Mouse (Mus musculus) heart, embryonic 14.5 days (tissue): Measurements from ENCODE around the gene Ephb2. TPM values are rescaled to one million over a fixed set of nuclear protein-coding genes. Genes with fewer than 3 reads are reported as not detected.

Experiments used
- ATAC-seq: fragments of 200-750 bp; cut with Nextera tagmentation; 2 replicates; pipeline ENCODE4 v1.8.0; 2017; ENCODE audit warnings: low read depth, moderate TSS enrichment; ENCODE audit not compliant: insufficient number of reproducible peaks, insufficient read depth, low FRiP score
- H3K27ac ChIP-seq, 2 experiments: fragments of 200-500 bp in 1 of 2; fragments of 300-500 bp in 1 of 2; sonication (generic) in 1 of 2; replicated peaks in 1 of 2; 2 replicates each; pipeline ENCODE4 v1.5.1; 2012 to 2014; ENCODE audit warnings: low read depth in 2 of 2, low read length in 2 of 2, control low read depth in 1 of 2, mild to moderate bottlenecking in 1 of 2, mixed read lengths in 1 of 2; ENCODE audit not compliant: control insufficient read depth in 1 of 2, insufficient read depth in 1 of 2
- H3K27me3 ChIP-seq: fragments of 300-500 bp; sonication (generic); 2 replicates; pipeline ENCODE4 v1.6.1; 2014; ENCODE audit warnings: mild to moderate bottlenecking, low read length, control low read depth; ENCODE audit not compliant: control insufficient read depth, insufficient read depth
- H3K36me3 ChIP-seq: fragments of 300-500 bp; sonication (generic); 2 replicates; pipeline ENCODE4 v1.6.1; 2014; ENCODE audit warnings: mild to moderate bottlenecking, control low read depth, low read length, mixed read lengths; ENCODE audit not compliant: control insufficient read depth, insufficient read depth
- H3K4me1 ChIP-seq, 2 experiments: fragments of 200-500 bp in 1 of 2; fragments of 300-500 bp in 1 of 2; sonication (generic) in 1 of 2; 2 replicates each; pipeline ENCODE4 v1.6.1; 2012 to 2014; ENCODE audit warnings: low read length in 2 of 2, control low read depth in 1 of 2, mixed read lengths in 1 of 2; ENCODE audit not compliant: control insufficient read depth in 2 of 2, insufficient read depth in 2 of 2
- H3K4me2 ChIP-seq: fragments of 300-500 bp; sonication (generic); 2 replicates; pipeline ENCODE4 v1.6.1; 2014; ENCODE audit warnings: mild to moderate bottlenecking, low read length
- H3K4me3 ChIP-seq, 2 experiments: fragments of 200-500 bp in 1 of 2; fragments of 300-500 bp in 1 of 2; sonication (generic) in 1 of 2; 2 replicates each; pipeline ENCODE4 v1.5.1; 2012 to 2014; ENCODE audit warnings: low read length in 2 of 2, mild to moderate bottlenecking in 2 of 2, control low read depth in 1 of 2, low read depth in 1 of 2, moderate library complexity in 1 of 2; ENCODE audit not compliant: control insufficient read depth in 1 of 2, insufficient read depth in 1 of 2
- H3K9ac ChIP-seq: fragments of 300-500 bp; sonication (generic); 2 replicates; pipeline ENCODE4 v1.6.1; 2014; ENCODE audit warnings: mild to moderate bottlenecking, low read length
- H3K9me3 ChIP-seq: fragments of 300-500 bp; sonication (generic); 2 replicates; pipeline ENCODE4 v1.6.1; 2016; ENCODE audit warnings: low read length, control low read depth; ENCODE audit not compliant: control insufficient read depth
- WGBS: fragments of 180-500 bp; shearing (Covaris S2); extraction: QIAGEN DNeasy Blood & Tissue Kit; methylation state at CpG from one replicate; pipeline ENCODE4 v1.1.7; 2014; 5-methylcytosine and 5-hydroxymethylcytosine counted together
- polyA plus RNA-seq: library from polyadenylated mRNA; unstranded; fragments of >200 nt; fragmentation: Nextera tagmentation; extraction: Ambion mirVana; gene quantifications from 2 replicates; pipeline ENCODE4 v1.2.1, GENCODE M21; 2014

The Ephb2 gene
- polyA plus RNA-seq, 1 experiment from 2014 or later, result 1.6 TPM

- no peak for ATAC-seq
- Histone ChIP-seq H3K27ac (no peak overlapping the region), H3K4me1 (peaks cover 12 to 24% of the 10 kb centered on the region in 2 experiments)
Observed at GRCm38 (mm10) chr4:136828664-136829569, 6.9 kb downstream of the Ephb2 start.

GRCm38 (mm10) chr4:136824935-136825552 is 10.7 kb downstream of the Ephb2 start:
- no peaks in the 10 kb centered on the region for H3K36me3 ChIP-seq
- no peak for ATAC-seq
- 27% methylated on average over 18 of the region's 18 CpGs for WGBS
- peak overlapping the region; percentile 27; the same call in 1 of the 2 replicates for H3K4me2 ChIP-seq
- H3K4me1 ChIP-seq, result peaks cover 11 to 21% of the 10 kb centered on the region in 2 experiments
- H3K4me3 ChIP-seq, result no peak overlapping the region
- no peak overlapping the region for H3K27ac ChIP-seq
- peaks cover 38% of the 10 kb centered on the region for H3K27me3 ChIP-seq
- no peaks in the 10 kb centered on the region for H3K9me3 ChIP-seq
- H3K9ac ChIP-seq, result peak overlapping the region; percentile 16; the same call in 1 of the 2 replicates

More at GRCm38 (mm10) chr4:136828664-136829569, 6.9 kb downstream of the Ephb2 start:
- no peaks in the 10 kb centered on the region for H3K36me3 ChIP-seq
- H3K9ac ChIP-seq, result no peak overlapping the region
- no peak overlapping the region for H3K4me3 ChIP-seq
- H3K27me3 ChIP-seq, result peaks cover 68% of the 10 kb centered on the region
- WGBS, result 27% methylated on average over 11 of the region's 11 CpGs
- H3K4me2 ChIP-seq, result no peak overlapping the region
- H3K9me3 ChIP-seq, result no peaks in the 10 kb centered on the region

GRCm38 (mm10) chr4:136820069-136820522 is 15.7 kb downstream of the Ephb2 start:
- peaks cover 9% of the 10 kb centered on the region for H3K27me3 ChIP-seq
- no peak overlapping the region for H3K27ac ChIP-seq
- ATAC-seq, result no peak
- no peaks in the 10 kb centered on the region for H3K9me3 ChIP-seq
- no peak overlapping the region for H3K4me3 ChIP-seq
- H3K36me3 ChIP-seq, result no peaks in the 10 kb centered on the region
- H3K9ac ChIP-seq, result no peak overlapping the region
- WGBS, result 32% methylated on average over 10 of the region's 10 CpGs
- no peak overlapping the region for H3K4me2 ChIP-seq
- H3K4me1 ChIP-seq, result peaks cover 0 to 6% of the 10 kb centered on the region in 2 experiments; a peak in 1 of 4 replicates

GRCm38 (mm10) chr4:136816701-136817100 is 19.1 kb downstream of the Ephb2 start:
- no peak for ATAC-seq

GRCm38 (mm10) chr4:136815364-136815763 is 20.4 kb downstream of the Ephb2 start:
- 61% methylated on average over 5 of the region's 5 CpGs for WGBS
- H3K9ac ChIP-seq, result no peak overlapping the region
- H3K4me3 ChIP-seq, result no peak overlapping the region
- ATAC-seq, result no peak
- no peak overlapping the region for H3K27ac ChIP-seq
- peaks cover 0 to 4% of the 10 kb centered on the region in 2 experiments; a peak in 1 of 4 replicates for H3K4me1 ChIP-seq
- H3K27me3 ChIP-seq, result no peaks in the 10 kb centered on the region
- no peaks in the 10 kb centered on the region for H3K36me3 ChIP-seq
- no peak overlapping the region for H3K4me2 ChIP-seq
- H3K9me3 ChIP-seq, result no peaks in the 10 kb centered on the region

More at GRCm38 (mm10) chr4:136816701-136817100, 19.1 kb downstream of the Ephb2 start:
- H3K4me2 ChIP-seq, result no peak overlapping the region
- H3K27me3 ChIP-seq, result no peaks in the 10 kb centered on the region
- H3K9ac ChIP-seq, result no peak overlapping the region
- no peaks in the 10 kb centered on the region; a peak in 1 of 4 replicates for H3K4me1 ChIP-seq
- H3K36me3 ChIP-seq, result no peaks in the 10 kb centered on the region
- no peaks in the 10 kb centered on the region for H3K9me3 ChIP-seq
- WGBS, result 25% methylated on average over 7 of the region's 7 CpGs
- H3K4me3 ChIP-seq, result no peak overlapping the region
- H3K27ac ChIP-seq, result no peak overlapping the region

- no peak for ATAC-seq
- Histone ChIP-seq H3K36me3 (no peaks in the 10 kb centered on the region), H3K4me3 (no peak overlapping the region), H3K27me3 (no peaks in the 10 kb centered on the region), H3K4me2 (no peak overlapping the region), H3K4me1 (peaks cover 3 to 6% of the 10 kb centered on the region in 2 experiments; a peak in 2 of 4 replicates), H3K27ac (no peak overlapping the region), H3K9ac (no peak overlapping the region), H3K9me3 (no peaks in the 10 kb centered on the region)
- 57% methylated on average over 4 of the region's 4 CpGs for WGBS
Observed at GRCm38 (mm10) chr4:136812543-136812942, 23.2 kb downstream of the Ephb2 start.

GRCm38 (mm10) chr4:136811596-136811995 is 24.2 kb downstream of the Ephb2 start:
- Histone ChIP-seq H3K27ac (no peak overlapping the region), H3K4me2 (no peak overlapping the region), H3K9ac (no peak overlapping the region; the same call in 1 of the 2 replicates), H3K4me3 (no peak overlapping the region), H3K9me3 (no peaks in the 10 kb centered on the region), H3K27me3 (no peaks in the 10 kb centered on the region), H3K4me1 (peaks cover 11 to 16% of the 10 kb centered on the region in 2 experiments), H3K36me3 (no peaks in the 10 kb centered on the region)
- no peak for ATAC-seq
- WGBS, result 31% methylated on average over 6 of the region's 6 CpGs
